Mouse (Mus musculus) hindbrain, embryonic 13.5 days (tissue): Measurements from ENCODE around the gene Slc22a21. TPM values are rescaled to one million over a fixed set of nuclear protein-coding genes. Genes with fewer than 3 reads are reported as not detected.
A peak's percentile ranks its signal among the peaks of the same experiment; 100 is the strongest.
"Not testable (repeated sequence)": the region's sequence is repeated elsewhere in the genome, so short reads cannot be mapped to it uniquely, and the experiment has no call there.

Experiments used
- ATAC-seq: fragments of 200-750 bp; cut with Nextera tagmentation; 2 replicates; pipeline ENCODE4 v1.8.0; 2017; ENCODE audit warnings: moderate TSS enrichment; ENCODE audit not compliant: low FRiP score
- H3K27ac ChIP-seq: fragments of 300-500 bp; sonication (generic); 2 replicates; pipeline ENCODE4 v1.5.1; 2015; ENCODE audit warnings: inconsistent platforms, mild to moderate bottlenecking, moderate library complexity
- H3K27me3 ChIP-seq: fragments of 300-500 bp; sonication (generic); 2 replicates; pipeline ENCODE4 v1.6.1; 2015; ENCODE audit warnings: mild to moderate bottlenecking, inconsistent platforms
- H3K36me3 ChIP-seq: fragments of 300-500 bp; sonication (generic); 2 replicates; pipeline ENCODE4 v1.6.1; 2015; ENCODE audit warnings: mild to moderate bottlenecking, inconsistent platforms
- H3K4me1 ChIP-seq: fragments of 300-500 bp; sonication (generic); replicated peaks from 2 replicates; pipeline ENCODE4 v1.6.1; 2015; ENCODE audit warnings: inconsistent platforms
- H3K4me2 ChIP-seq: fragments of 300-500 bp; sonication (generic); 2 replicates; pipeline ENCODE4 v1.6.1; 2015; ENCODE audit warnings: inconsistent platforms, mild to moderate bottlenecking, moderate library complexity
- H3K4me3 ChIP-seq: fragments of 300-500 bp; sonication (generic); 2 replicates; pipeline ENCODE4 v1.5.1; 2015; ENCODE audit warnings: mild to moderate bottlenecking, inconsistent platforms
- H3K9ac ChIP-seq: fragments of 300-500 bp; sonication (generic); 2 replicates; pipeline ENCODE4 v1.6.1; 2015; ENCODE audit warnings: mild to moderate bottlenecking, inconsistent platforms
- H3K9me3 ChIP-seq: fragments of 300-500 bp; sonication (generic); 2 replicates; pipeline ENCODE4 v1.6.1; 2016; ENCODE audit warnings: inconsistent platforms
- WGBS: fragments of 180-500 bp; shearing (Covaris S2); methylation state at CpG from one replicate; pipeline ENCODE4 v1.1.7; 2015; 5-methylcytosine and 5-hydroxymethylcytosine counted together
- polyA plus RNA-seq: library from polyadenylated mRNA; unstranded; fragments of >200 nt; fragmentation: Nextera tagmentation; extraction: Ambion mirVana; gene quantifications from 2 replicates; pipeline ENCODE4 v1.2.1, GENCODE M21; 2015

The Slc22a21 gene
- polyA plus RNA-seq, 1 experiment from 2014 or later: 1.8 TPM

DNA sequence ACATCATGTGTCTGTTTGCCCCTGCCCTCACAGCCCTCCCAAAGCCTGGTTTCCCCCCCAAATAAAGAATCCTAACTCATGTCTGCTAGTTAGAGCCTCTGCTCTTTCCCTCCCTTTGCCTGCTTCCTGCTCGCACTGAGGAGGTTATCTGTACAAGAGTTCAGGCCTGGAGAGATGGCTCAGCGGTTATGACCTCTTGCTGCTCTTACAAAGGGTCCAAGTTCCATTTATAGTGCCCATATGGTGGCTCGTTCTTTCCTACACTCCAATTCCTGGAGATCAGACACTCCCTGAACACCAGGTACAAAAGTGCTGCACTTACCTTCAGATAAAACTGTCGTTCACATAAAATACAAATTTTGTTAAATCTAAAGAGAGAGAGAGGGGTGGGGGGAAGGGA is 7.9 kb upstream of the Slc22a21 start:
- Histone ChIP-seq H3K27me3 (0 out of 2 replicates have a peak, but pooled peaks cover 3% of the 10 kb centered on the region), H3K36me3 (no peaks in the 10 kb centered on the region), H3K9me3 (no peaks in the 10 kb centered on the region), H3K4me1 (no peaks in the 10 kb centered on the region), H3K4me2 (no peak overlapping the region), H3K27ac (no peak overlapping the region), H3K4me3 (no peak overlapping the region), H3K9ac (no peak overlapping the region)
- ATAC-seq: no peak
- WGBS: 82% methylated on average over 4 of the region's 4 CpGs

DNA sequence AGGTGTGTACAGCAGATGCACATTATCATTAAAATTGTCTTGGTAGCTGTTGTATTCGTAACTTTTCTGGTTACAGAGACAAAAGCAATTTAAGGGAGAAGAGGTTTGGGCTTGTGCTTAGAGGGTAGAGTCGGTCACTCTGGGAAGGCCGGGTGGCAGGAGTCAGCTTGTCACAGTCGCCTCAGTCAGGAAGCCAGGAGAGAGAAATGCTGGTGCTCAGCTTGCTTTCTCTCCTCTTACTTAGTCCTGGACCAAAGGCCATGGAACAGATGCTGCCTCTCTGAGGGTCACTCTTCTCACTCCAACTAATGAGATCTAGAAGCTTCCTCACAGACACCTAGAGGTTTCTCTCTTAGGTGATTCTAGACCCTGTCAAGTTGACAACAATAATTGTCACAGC is 1.3 kb upstream of the Slc22a21 start:
- H3K27ac ChIP-seq: no peak overlapping the region
- H3K36me3 ChIP-seq: no peaks in the 10 kb centered on the region
- WGBS: 85% methylated on average over 4 of the region's 4 CpGs
- peaks cover 26% of the 10 kb centered on the region for H3K27me3 ChIP-seq
- H3K9me3 ChIP-seq: no peaks in the 10 kb centered on the region
- H3K9ac ChIP-seq: no peak overlapping the region
- ATAC-seq: no peak
- H3K4me1 ChIP-seq: peaks cover 13% of the 10 kb centered on the region
- no peak overlapping the region for H3K4me3 ChIP-seq
- H3K4me2 ChIP-seq: no peak overlapping the region

DNA sequence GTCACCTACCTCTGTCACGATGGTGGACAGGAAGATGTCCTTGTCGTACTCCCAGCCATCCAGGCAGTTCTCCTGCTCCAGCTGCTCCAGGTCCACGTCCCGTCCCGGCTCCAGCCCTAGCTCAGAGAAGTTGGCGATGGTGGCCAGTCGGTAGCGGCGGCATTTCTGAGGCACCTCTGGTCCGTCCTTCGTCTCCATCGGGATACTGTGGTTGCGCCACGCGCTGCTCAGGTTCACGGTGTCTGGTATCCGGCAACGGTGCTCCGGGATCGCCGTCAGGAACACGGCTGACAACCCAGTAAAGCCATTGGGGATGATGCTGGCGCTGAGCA is 710 bp downstream of the Slc22a21 start:
- Histone ChIP-seq H3K4me2 (peak overlapping the region; percentile 84), H3K27me3 (peaks cover 23% of the 10 kb centered on the region), H3K9ac (peak overlapping the region; percentile 76), H3K4me1 (peaks cover 13% of the 10 kb centered on the region), H3K4me3 (peak overlapping the region; percentile 62)
- not testable (repeated sequence) for ATAC-seq, H3K36me3 ChIP-seq, H3K27ac ChIP-seq, H3K9me3 ChIP-seq
- under 1% methylated on average over 23 of the region's 23 CpGs for WGBS

DNA sequence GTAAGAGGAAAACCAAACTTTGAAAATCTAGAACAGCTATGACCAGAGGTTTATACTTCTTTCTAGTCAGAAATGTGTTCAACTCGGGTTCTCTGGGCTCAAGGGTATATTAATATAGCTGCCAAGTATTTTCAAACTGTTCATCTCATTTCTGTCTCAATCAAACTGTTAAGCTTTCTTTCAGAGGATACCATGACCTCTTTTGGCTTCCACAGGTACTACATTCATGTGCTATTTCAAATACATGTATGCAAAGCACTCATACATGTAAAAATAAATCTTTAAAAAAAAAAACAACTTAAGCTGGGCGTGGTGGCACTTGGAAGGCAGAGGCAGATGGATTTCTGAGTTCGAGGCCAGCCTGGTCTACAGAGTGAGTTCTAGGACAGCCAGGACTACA is 2.5 kb downstream of the Slc22a21 start:
- H3K4me2 ChIP-seq: no peak overlapping the region
- H3K4me1 ChIP-seq: peaks cover 13% of the 10 kb centered on the region
- H3K36me3 ChIP-seq: no peaks in the 10 kb centered on the region
- H3K9ac ChIP-seq: no peak overlapping the region
- peaks cover 23% of the 10 kb centered on the region for H3K27me3 ChIP-seq
- 91% methylated on average over 3 of the region's 3 CpGs for WGBS
- H3K27ac ChIP-seq: no peak overlapping the region
- no peak for ATAC-seq
- H3K4me3 ChIP-seq: no peak overlapping the region
- H3K9me3 ChIP-seq: no peaks in the 10 kb centered on the region

DNA sequence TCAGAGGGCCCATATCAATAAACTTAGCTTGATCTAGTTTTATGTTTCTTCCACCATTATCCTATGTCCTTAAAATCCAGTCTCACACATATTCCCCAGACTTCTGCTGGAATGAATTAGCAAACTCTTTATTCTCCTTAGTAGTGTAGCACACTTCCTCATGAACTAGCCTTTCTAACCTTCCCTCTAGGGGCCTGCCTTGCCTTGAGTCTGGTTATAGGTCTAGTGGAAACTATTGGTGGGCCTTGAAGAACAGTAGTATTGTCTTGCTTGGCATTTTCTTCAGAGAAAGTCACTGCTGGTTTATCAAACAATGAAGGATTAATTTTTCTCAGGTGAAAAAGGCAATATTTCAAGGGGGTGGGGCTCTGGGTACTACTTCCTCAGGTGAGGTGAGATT is 4.6 kb downstream of the Slc22a21 start:
- H3K4me2 ChIP-seq: no peak overlapping the region
- H3K27ac ChIP-seq: no peak overlapping the region
- H3K4me1 ChIP-seq: peaks cover 13% of the 10 kb centered on the region
- peaks cover 22% of the 10 kb centered on the region for H3K27me3 ChIP-seq
- no peaks in the 10 kb centered on the region for H3K36me3 ChIP-seq
- no peak overlapping the region for H3K9ac ChIP-seq
- no peak overlapping the region for H3K4me3 ChIP-seq
- no peaks in the 10 kb centered on the region for H3K9me3 ChIP-seq
- ATAC-seq: no peak

DNA sequence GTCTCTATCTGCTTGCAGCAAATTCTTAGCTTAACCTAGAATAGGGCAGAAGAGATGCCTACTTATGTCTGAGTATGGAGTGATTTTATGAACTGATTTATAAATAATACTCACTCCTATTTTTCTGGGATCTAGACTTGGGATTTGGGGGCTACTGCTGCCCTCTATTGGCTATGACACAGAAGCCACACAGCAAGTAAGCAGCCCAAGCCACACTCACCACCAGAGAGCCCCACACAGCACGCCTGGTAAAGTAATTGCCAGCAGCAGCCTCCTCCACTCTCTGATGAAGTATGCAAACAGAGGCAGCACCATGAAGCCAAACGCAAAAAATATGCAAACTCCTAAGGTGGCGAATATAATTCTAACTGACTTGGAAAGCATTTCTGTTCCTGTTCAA is 21.1 kb downstream of the Slc22a21 start:
- Histone ChIP-seq H3K36me3 (no peaks in the 10 kb centered on the region), H3K9me3 (no peaks in the 10 kb centered on the region), H3K9ac (no peak overlapping the region), H3K4me1 (no peaks in the 10 kb centered on the region), H3K4me3 (no peak overlapping the region), H3K27me3 (no peaks in the 10 kb centered on the region), H3K4me2 (no peak overlapping the region), H3K27ac (no peak overlapping the region)
- ATAC-seq: no peak
- 51% methylated on average over 3 of the region's 3 CpGs for WGBS

DNA sequence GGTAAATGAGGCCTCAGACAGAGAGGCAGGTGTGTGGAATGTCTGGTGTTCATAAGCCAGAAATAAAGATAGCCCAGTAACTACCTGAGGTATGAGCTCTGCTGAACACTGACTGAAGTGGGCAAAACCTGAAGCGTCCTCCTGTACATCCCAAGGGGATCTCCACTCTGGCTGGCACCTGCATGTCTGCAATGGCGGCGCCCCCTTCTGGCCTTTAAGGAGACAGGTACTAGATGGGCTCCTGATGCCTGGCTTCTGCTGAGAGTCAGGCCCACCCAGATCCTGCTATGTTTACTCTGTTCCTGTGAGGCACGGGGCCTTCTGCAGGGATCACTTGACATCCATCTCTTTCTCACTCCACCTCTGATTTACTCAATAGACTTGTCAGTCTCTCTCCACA is 22.0 kb downstream of the Slc22a21 start:
- not testable (repeated sequence) for H3K36me3 ChIP-seq, H3K4me1 ChIP-seq, H3K4me2 ChIP-seq, H3K9ac ChIP-seq, H3K27me3 ChIP-seq, H3K27ac ChIP-seq, ATAC-seq, H3K4me3 ChIP-seq, H3K9me3 ChIP-seq
- WGBS: 38% methylated on average over 4 of the region's 4 CpGs

DNA sequence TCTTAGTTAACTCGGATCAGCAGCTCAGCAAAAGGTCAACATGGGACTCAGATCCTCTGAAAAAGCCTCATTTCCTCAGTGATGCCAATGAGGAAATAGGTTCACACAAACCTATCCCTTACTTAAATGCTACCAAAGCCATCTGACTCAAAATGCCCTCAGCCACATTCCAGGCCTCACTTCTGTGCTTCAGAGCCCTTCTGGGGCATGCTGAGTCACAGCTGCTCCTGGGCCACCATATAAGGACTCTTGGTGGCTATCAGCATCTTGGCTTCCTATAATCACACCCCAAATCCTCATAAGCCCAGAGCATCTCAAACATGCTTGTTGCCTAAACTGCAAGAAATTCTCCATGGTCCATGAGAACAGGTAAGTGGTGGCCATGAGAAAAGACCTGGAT is 23.5 kb downstream of the Slc22a21 start:
- H3K4me3 ChIP-seq: no peak overlapping the region
- no peaks in the 10 kb centered on the region for H3K9me3 ChIP-seq
- H3K27ac ChIP-seq: no peak overlapping the region
- no peak overlapping the region for H3K9ac ChIP-seq
- H3K4me2 ChIP-seq: no peak overlapping the region
- H3K27me3 ChIP-seq: no peaks in the 10 kb centered on the region
- ATAC-seq: no peak
- 80% methylated on average over 1 of the region's 1 CpGs for WGBS
- H3K4me1 ChIP-seq: no peaks in the 10 kb centered on the region
- H3K36me3 ChIP-seq: no peaks in the 10 kb centered on the region

DNA sequence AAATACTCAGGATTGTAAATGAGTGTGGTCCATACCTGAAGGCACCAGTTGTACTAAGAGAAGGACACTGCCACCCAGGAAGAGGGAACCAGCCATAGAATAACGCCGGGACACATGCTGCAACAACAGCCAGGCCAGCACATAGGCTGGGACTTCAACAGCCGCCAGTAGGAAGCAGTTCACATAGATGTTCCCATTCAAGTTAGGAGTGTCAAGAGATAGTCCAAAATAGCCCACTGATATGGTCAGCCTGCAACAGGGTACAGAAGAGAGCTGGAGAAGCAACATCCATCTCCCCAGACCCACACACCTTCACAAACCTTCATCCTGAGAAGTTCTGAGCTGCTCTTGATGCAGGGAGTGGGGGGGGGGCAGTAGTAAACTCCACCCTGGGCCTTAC is 25.5 kb downstream of the Slc22a21 start:
- ATAC-seq: no peak
- Histone ChIP-seq H3K4me2 (no peak overlapping the region), H3K36me3 (no peaks in the 10 kb centered on the region), H3K27ac (no peak overlapping the region), H3K9me3 (no peaks in the 10 kb centered on the region), H3K4me3 (no peak overlapping the region), H3K9ac (no peak overlapping the region), H3K4me1 (no peaks in the 10 kb centered on the region), H3K27me3 (no peaks in the 10 kb centered on the region)
- WGBS: 91% methylated on average over 3 of the region's 3 CpGs

DNA sequence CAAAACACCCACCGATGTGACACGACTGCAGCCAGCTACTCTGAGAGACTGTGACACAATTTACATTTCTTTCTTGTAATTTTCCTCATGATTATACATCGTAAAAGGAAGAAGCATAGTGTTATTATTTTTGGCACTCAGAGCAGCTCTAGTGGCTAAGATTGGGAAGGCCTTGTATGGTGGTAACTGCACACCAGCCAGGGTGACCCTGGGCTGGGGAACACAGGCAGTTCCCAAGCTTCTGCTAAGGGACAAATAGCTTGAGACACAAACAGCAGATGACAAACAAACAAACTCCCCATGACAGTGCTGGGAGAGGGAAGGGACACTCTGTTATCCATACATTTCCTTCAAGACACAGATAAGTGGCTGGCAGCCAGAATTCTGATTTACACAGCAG is 30.0 kb downstream of the Slc22a21 start:
- H3K4me3 ChIP-seq, H3K36me3 ChIP-seq, H3K9me3 ChIP-seq, H3K4me2 ChIP-seq, H3K27me3 ChIP-seq, H3K9ac ChIP-seq, H3K27ac ChIP-seq, ATAC-seq, H3K4me1 ChIP-seq: not testable (repeated sequence)
- 78% methylated on average over 1 of the region's 3 CpGs for WGBS

DNA sequence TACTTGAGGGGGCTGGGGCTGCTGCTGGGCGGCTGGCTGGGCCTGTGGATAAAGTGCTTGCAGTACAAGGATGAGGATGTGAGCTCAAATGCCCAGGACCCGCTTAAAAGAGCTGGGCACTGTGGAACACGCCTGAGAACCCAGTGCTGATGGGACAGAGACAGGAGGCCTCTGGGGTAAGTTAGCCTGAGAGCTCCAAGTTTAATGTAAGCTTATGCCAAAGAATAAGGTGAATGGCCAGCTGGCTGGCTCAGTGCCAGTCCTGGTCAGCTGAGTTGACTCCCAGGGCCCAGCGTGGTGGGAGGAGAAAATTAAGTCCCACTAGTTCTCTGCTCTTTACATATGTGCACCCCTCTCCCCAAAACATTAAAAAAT is 48.2 kb downstream of the Slc22a21 start:
- not testable (repeated sequence) for H3K4me3 ChIP-seq, H3K27ac ChIP-seq, H3K9me3 ChIP-seq, ATAC-seq, H3K27me3 ChIP-seq, H3K9ac ChIP-seq, H3K4me1 ChIP-seq, H3K4me2 ChIP-seq, H3K36me3 ChIP-seq
- WGBS: 77% methylated on average over 4 of the region's 4 CpGs

DNA sequence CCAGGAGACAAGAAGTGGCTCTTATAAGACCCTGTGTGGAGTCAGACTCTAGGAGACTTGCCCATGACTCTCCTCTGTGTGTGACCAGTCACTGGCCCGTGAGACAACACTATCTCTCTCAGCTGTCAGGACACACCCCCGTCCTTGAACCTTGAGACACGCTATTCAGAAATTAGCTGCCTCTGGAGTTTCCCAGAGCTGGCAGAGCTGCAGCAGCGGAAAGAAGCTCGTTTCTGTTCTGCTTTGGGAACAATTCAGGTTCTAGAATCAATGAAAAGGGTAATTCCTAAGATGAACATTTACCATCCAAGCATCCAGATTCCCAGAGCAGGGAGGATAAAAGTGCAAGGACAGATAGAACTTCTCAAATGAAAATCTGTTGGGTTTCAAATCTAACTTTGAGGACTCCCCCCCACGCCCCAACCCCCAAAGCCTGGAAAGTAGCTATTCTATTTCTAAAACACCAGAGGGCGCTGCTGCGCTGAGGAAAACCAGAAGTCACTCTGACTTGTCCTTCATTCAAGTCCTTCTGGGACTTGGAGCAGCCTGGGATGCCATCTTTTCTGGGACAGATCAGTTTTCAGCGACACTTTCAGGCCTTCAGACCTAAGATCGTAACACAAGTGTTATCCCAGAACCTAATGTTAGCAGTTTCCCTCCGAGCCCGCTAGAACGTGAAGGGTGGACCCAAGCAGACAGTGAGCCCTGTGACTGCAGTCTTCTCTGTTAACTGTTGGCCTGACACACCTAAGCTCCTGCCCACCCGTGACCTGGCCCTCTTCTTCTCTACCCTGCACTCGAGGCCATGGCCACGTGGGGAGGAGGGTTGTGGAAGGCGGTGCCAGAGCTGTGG is 48.8 kb downstream of the Slc22a21 start:
- WGBS: 34% methylated on average over 17 of the region's 17 CpGs
- Histone ChIP-seq H3K4me1 (no peaks in the 10 kb centered on the region), H3K27ac (no peak overlapping the region), H3K4me2 (no peak overlapping the region), H3K9me3 (no peaks in the 10 kb centered on the region), H3K27me3 (no peaks in the 10 kb centered on the region), H3K36me3 (no peaks in the 10 kb centered on the region), H3K9ac (no peak overlapping the region), H3K4me3 (no peak overlapping the region)
- no peak for ATAC-seq

DNA sequence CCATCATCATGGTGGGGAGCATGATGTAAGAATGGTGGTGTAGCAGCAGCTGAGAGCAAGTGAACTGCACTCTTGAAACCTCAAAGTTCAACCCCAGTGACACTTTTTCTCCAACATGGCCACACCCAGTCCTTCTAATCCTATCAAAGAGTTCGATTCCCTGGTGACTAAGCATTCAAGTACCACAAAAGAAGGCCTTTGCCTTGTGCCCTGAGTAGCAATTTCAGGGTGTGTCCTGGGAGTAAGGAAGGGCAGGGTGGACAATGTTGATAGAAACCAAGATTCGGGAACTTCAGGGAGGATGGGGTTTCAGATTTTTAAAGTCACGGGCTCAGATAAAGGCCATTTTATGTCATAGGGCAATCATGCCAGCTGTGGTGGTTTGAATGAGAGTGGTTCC is 50.4 kb downstream of the Slc22a21 start:
- ATAC-seq: no peak
- Histone ChIP-seq H3K4me1 (no peaks in the 10 kb centered on the region), H3K4me3 (no peak overlapping the region), H3K27me3 (no peaks in the 10 kb centered on the region), H3K27ac (no peak overlapping the region), H3K9me3 (no peaks in the 10 kb centered on the region), H3K9ac (no peak overlapping the region), H3K4me2 (no peak overlapping the region), H3K36me3 (no peaks in the 10 kb centered on the region)
- 83% methylated on average over 3 of the region's 3 CpGs for WGBS
